Mouse (Mus musculus) heart, postnatal 14 days (tissue): ENCODE results near the gene Rcbtb2. TPM values are rescaled to one million over a fixed set of nuclear protein-coding genes. Genes with fewer than 3 reads are reported as not detected.

Experiments used
- DNase-seq, 2 experiments: peaks; one replicate each; pipeline ENCODE4 v3.0.0; 2021 to 2022
- intact Hi-C: fragments of 180-260 bp; cut with DNase I; formaldehyde crosslinking; loops from one replicate; pipeline ENCODE4 v1.15.1; 2025
- total RNA-seq, 2 experiments: library from RNA; stranded (reverse); gene quantifications; 2 replicates each; pipeline ENCODE4 v1.2.3; 2021

Gene Rcbtb2
- total RNA-seq, 2 experiments from 2014 or later = 29.3 to 29.4 TPM

- DNase-seq = no peak
- intact Hi-C loops = loop anchor here (2.0 kb wide), 2 partner anchors 26 to 96 kb away; no protein-coding TSS in a partner anchor
Measured at GRCm38 (mm10) chr14:73142421-73142895, 19.6 kb downstream of the Rcbtb2 start.

GRCm38 (mm10) chr14:73142896-73143709 lies 20.3 kb downstream of the Rcbtb2 start:
- DNase-seq = peak; percentile 86 to 90
- intact Hi-C loops = loop anchor here (2.0 kb wide), 2 partner anchors 26 to 96 kb away; no protein-coding TSS in a partner anchor

GRCm38 (mm10) chr14:73143710-73144420 lies 21.0 kb downstream of the Rcbtb2 start:
- DNase-seq = no peak
- intact Hi-C loops = loop anchor here (2.0 kb wide), 2 partner anchors 27 to 95 kb away; no protein-coding TSS in a partner anchor

GRCm38 (mm10) chr14:73145531-73145930 lies 22.7 kb downstream of the Rcbtb2 start:
- intact Hi-C loops = no loop called here

GRCm38 (mm10) chr14:73146721-73147120 lies 23.9 kb downstream of the Rcbtb2 start:
- intact Hi-C loops = no loop called here
- DNase-seq = no peak

More at GRCm38 (mm10) chr14:73145531-73145930, 22.7 kb downstream of the Rcbtb2 start:
- DNase-seq = no peak

GRCm38 (mm10) chr14:73148125-73148524 lies 25.3 kb downstream of the Rcbtb2 start:
- DNase-seq = no peak
- intact Hi-C loops = no loop called here

- intact Hi-C loops = no loop called here
Measured at GRCm38 (mm10) chr14:73161303-73161702, 38.5 kb downstream of the Rcbtb2 start.

GRCm38 (mm10) chr14:73162192-73162800 lies 39.5 kb downstream of the Rcbtb2 start:
- DNase-seq = no peak
- intact Hi-C loops = no loop called here

More at GRCm38 (mm10) chr14:73161303-73161702, 38.5 kb downstream of the Rcbtb2 start:
- DNase-seq = no peak

- intact Hi-C loops = no loop called here
- DNase-seq = no peak
Measured at GRCm38 (mm10) chr14:73163363-73163998, 40.6 kb downstream of the Rcbtb2 start.

GRCm38 (mm10) chr14:73165136-73165535 lies 42.3 kb downstream of the Rcbtb2 start:
- DNase-seq = no peak
- intact Hi-C loops = no loop called here

- no peak for DNase-seq
Measured at GRCm38 (mm10) chr14:73168605-73169004, 45.8 kb downstream of the Rcbtb2 start.

GRCm38 (mm10) chr14:73169926-73170844 lies 47.3 kb downstream of the Rcbtb2 start:
- no peak for DNase-seq
- intact Hi-C loops = no loop called here

More at GRCm38 (mm10) chr14:73168605-73169004, 45.8 kb downstream of the Rcbtb2 start:
- intact Hi-C loops = no loop called here

- no peak for DNase-seq
- intact Hi-C loops = no loop called here
Measured at GRCm38 (mm10) chr14:73172196-73173011, 49.6 kb downstream of the Rcbtb2 start.

GRCm38 (mm10) chr14:73173662-73174061 lies 50.8 kb downstream of the Rcbtb2 start:
- no peak for DNase-seq
- intact Hi-C loops = no loop called here

GRCm38 (mm10) chr14:73174091-73174995 lies 51.5 kb downstream of the Rcbtb2 start:
- no peak for DNase-seq
- intact Hi-C loops = no loop called here

- DNase-seq = no peak
- intact Hi-C loops = loop anchor here (5.0 kb wide), 1 partner anchor 62 kb away; the partner anchor contains the start of gene Lpar6
Measured at GRCm38 (mm10) chr14:73175031-73175430, 52.2 kb downstream of the Rcbtb2 start.

GRCm38 (mm10) chr14:73175814-73176213 lies 53.0 kb downstream of the Rcbtb2 start:
- intact Hi-C loops = loop anchor here (5.0 kb wide), 1 partner anchor 61 kb away; the partner anchor contains the start of gene Lpar6
- no peak for DNase-seq
